20 mouse cellular contexts compared by ENCODE assay signal in genomic region chr12:88407996-88408322, GRCm38 (mm10). TPM values are rescaled to one million over a fixed set of nuclear protein-coding genes. Genes with fewer than 3 reads are reported as not detected.
DNase-seq lines count a peak whose midpoint lies in the region; ATAC-seq and TF ChIP-seq lines count a peak whose summit lies in the region.
"Had no signal": no experiment of that assay in that cellular context is flagged by ENCODE, and none has a peak within 500 bp of the region (broad histone marks: within the 10 kb centered on the region; RNA-seq: fewer than 3 reads in every experiment).

No protein-coding gene starts in this region.

- 89% methylated on average over 4 of the region's 4 CpGs for WGBS in lung, postnatal 0 days

- no peaks in the 10 kb centered on the region for H3K4me1 ChIP-seq in lung, postnatal 0 days (ENCODE audit: insufficient read depth, low read depth, low read length)
- H3K4me1 ChIP-seq: heart, embryonic 13.5 days had no signal

- no peak overlapping the region for H3K9ac ChIP-seq in lung, postnatal 0 days (replicated peaks; ENCODE audit: low read depth)
- H3K9ac ChIP-seq: heart, embryonic 13.5 days had no signal

- H3K36me3 ChIP-seq in lung, postnatal 0 days (ENCODE audit: insufficient read depth, low read length) = no peaks in the 10 kb centered on the region

- no peak for DNase-seq in cerebellum, postnatal 36 days
- peak; percentile 45 to 78 for DNase-seq in layer of hippocampus, adult 18-20 months (ENCODE audit: low spot score in 2 of 2)
- DNase-seq in layer of hippocampus, postnatal 36 days = no peak
- DNase-seq in lung, postnatal 0 days (ENCODE audit: low spot score) = no peak
- no peak for DNase-seq in lung, postnatal 10 days
- DNase-seq in heart, adult 9 months (ENCODE audit: low spot score in 2 of 2) = no peak
- DNase-seq: adrenal gland, postnatal 10 days; cerebellum, adult 9-10 months; gastrocnemius, postnatal 10 days; heart, adult 11 months; heart, postnatal 14 days; kidney, adult 9 months; kidney, postnatal 14 days; midbrain, embryonic 14.5 days; right cerebral cortex, postnatal 14 days had no signal

- no peak for TF ChIP-seq EP300 in lung, postnatal 0 days (IDR thresholded peaks at IDR 0.05)

- ATAC-seq in cerebellum, adult (ENCODE audit: insufficient number of reproducible peaks, low FRiP score, low TSS enrichment) = 0 out of 2 replicates have a peak, but pooled peaks have one; percentile 22
- peak; percentile 47; the same call in 1 of the 2 replicates for ATAC-seq in lung, postnatal 0 days
- ATAC-seq: forebrain, embryonic 16.5 days; hindbrain, postnatal 0 days had no signal

- no peak overlapping the region for H3K27ac ChIP-seq in lung, postnatal 0 days (ENCODE audit: low read length)
- H3K27ac ChIP-seq: heart, embryonic 13.5 days; hindbrain, postnatal 0 days had no signal

- no peak for TF ChIP-seq CTCF in lung, postnatal 0 days (IDR thresholded peaks at IDR 0.05)

- no peak overlapping the region for H3K4me2 ChIP-seq in lung, postnatal 0 days (replicated peaks; ENCODE audit: low read depth, low read length)
- H3K4me2 ChIP-seq: heart, embryonic 13.5 days had no signal

- H3K4me3 ChIP-seq in lung, postnatal 0 days (ENCODE audit: low read depth, low read length) = no peak overlapping the region
- H3K4me3 ChIP-seq: forebrain, embryonic 10.5 days; heart, embryonic 13.5 days had no signal

- no peaks in the 10 kb centered on the region for H3K27me3 ChIP-seq in lung, postnatal 0 days (replicated peaks; ENCODE audit: insufficient read depth, low read length)
- H3K27me3 ChIP-seq: heart, embryonic 13.5 days had no signal

- H3K9me3 ChIP-seq in lung, postnatal 0 days (ENCODE audit: low read length) = no peaks in the 10 kb centered on the region
- H3K9me3 ChIP-seq: forebrain, embryonic 10.5 days; heart, embryonic 13.5 days had no signal

RNA-seq across cellular contexts. Expression of gene Adck1, which starts 47.6 kb away (rescaled TPM):
- total RNA-seq in layer of hippocampus, adult 18-20 months (2021) = 10 to 100 TPM; 32.3 to 32.8 TPM
- 10 to 100 TPM; 31.6 to 33.3 TPM for total RNA-seq in layer of hippocampus, postnatal 36 days (2021)
- polyA plus RNA-seq in lung, postnatal 0 days (2015; fragmentation: Nextera tagmentation; extraction: Ambion mirVana) = 12.5 and 12.9 TPM in 2 replicates

Comparison
In these comparisons a context has a peak if more than half of its experiments do, and no peak if none do; other contexts are left out.
1. DNase-seq: peak in layer of hippocampus, adult 18-20 months (2 of 2); none in cerebellum, postnatal 36 days (0 of 2), layer of hippocampus, postnatal 36 days (0 of 2), lung, postnatal 0 days (single experiment), lung, postnatal 10 days (single experiment) and heart, adult 9 months (0 of 2).